8 mouse cellular contexts compared by ENCODE assay signal in the genomic region with DNA sequence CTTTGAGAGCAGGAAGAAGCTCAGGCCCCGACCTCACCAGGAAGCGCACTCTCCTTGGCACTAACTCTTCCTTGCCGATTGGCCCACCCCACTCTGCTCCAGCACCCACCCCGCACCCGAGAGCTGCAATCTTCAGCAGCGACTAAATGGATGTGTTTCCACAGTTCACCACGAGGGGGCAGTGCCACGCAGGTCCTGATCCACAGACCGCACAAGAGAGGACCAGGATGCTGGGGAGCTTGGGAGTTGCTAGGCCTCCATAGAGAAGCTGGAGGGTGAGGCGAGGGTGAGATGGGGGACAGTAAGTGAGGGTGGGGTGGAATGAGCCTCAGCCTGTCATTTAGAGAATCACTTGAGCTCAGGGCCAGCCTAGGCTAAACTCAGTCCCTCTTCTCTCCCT. TPM values are rescaled to one million over a fixed set of nuclear protein-coding genes. Genes with fewer than 3 reads are reported as not detected.
DNase-seq lines count a peak whose midpoint lies in the region; ATAC-seq and TF ChIP-seq lines count a peak whose summit lies in the region.

No protein-coding gene starts in this region.

- TF ChIP-seq POLR2A in cerebellum, adult 2 months (IDR thresholded peaks at IDR 0.05; ENCODE audit: borderline replicate concordance, insufficient read depth, low read length), result no peak

- peak; percentile 81 for TF ChIP-seq CTCF in G1E (IDR thresholded peaks at IDR 0.05; ENCODE audit: low read depth, low read length)
- TF ChIP-seq CTCF in cerebellum, adult 2 months (IDR thresholded peaks at IDR 0.05; ENCODE audit: borderline replicate concordance, insufficient read depth, low read depth, low read length), result peak; percentile 94

- 0 out of 2 replicates have a peak, but pooled peaks have one; percentile 5 for ATAC-seq in G1E (ENCODE audit: extremely low read depth, insufficient number of reproducible peaks, low FRiP score, poor library complexity, severe bottlenecking)
- ATAC-seq in frontal cortex, adult (ENCODE audit: low TSS enrichment), result peak; percentile 73
- ATAC-seq in hematopoietic stem cell, adult 5-6 weeks (replicated peaks in 1 of 2; ENCODE audit: insufficient read depth in 1 of 2, low FRiP score in 2 of 2, low TSS enrichment in 1 of 2, low read depth in 1 of 2, poor library complexity in 2 of 2, severe bottlenecking in 2 of 2), result peak; percentile 52 to 62
- ATAC-seq in lung, embryonic 16.5 days (ENCODE audit: low read depth), result peak; percentile 64

- H3K27ac ChIP-seq in cerebellum, adult 2 months (ENCODE audit: insufficient read depth, low read length), result no peak overlapping the region
- no peak overlapping the region for H3K27ac ChIP-seq in lung, embryonic 16.5 days (ENCODE audit: low read length)

- H3K4me2 ChIP-seq in lung, embryonic 16.5 days (ENCODE audit: low read depth, low read length), result peak overlapping the region; percentile 44

- peak overlapping the region; percentile 43; the same call in 1 of the 2 replicates for H3K9ac ChIP-seq in lung, embryonic 16.5 days (ENCODE audit: low read length)

- H3K36me3 ChIP-seq in G1E (replicated peaks), result peaks cover 2% of the 10 kb centered on the region
- H3K36me3 ChIP-seq in lung, embryonic 16.5 days (ENCODE audit: control insufficient read depth, insufficient read depth, low read length), result no peaks in the 10 kb centered on the region

- peaks cover 17% of the 10 kb centered on the region for H3K9me3 ChIP-seq in G1E (replicated peaks)
- H3K9me3 ChIP-seq in lung, embryonic 16.5 days (ENCODE audit: control insufficient read depth, low read length), result no peaks in the 10 kb centered on the region

- peaks cover 66% of the 10 kb centered on the region for H3K4me1 ChIP-seq in G1E (ENCODE audit: insufficient read depth, low read depth, low read length)
- peaks cover 12% of the 10 kb centered on the region; the same call in 1 of the 2 replicates for H3K4me1 ChIP-seq in cerebellum, adult 2 months (ENCODE audit: control insufficient read depth, insufficient read depth, low read length)
- H3K4me1 ChIP-seq in lung, embryonic 16.5 days (replicated peaks; ENCODE audit: control insufficient read depth, insufficient read depth, low read length), result no peaks in the 10 kb centered on the region

- H3K27me3 ChIP-seq in G1E (ENCODE audit: insufficient read depth, low read length), result peaks cover 26% of the 10 kb centered on the region
- H3K27me3 ChIP-seq in cerebellum, adult 2 months (ENCODE audit: control insufficient read depth, insufficient read depth, low read length), result no peaks in the 10 kb centered on the region
- no peaks in the 10 kb centered on the region; the same call in 1 of the 2 replicates for H3K27me3 ChIP-seq in lung, embryonic 16.5 days (ENCODE audit: control insufficient read depth, insufficient read depth, low read depth, low read length)

- WGBS in cerebellum, adult 2 months, result 4% methylated on average over 10 of the region's 10 CpGs
- WGBS in lung, embryonic 16.5 days, result 2% methylated on average over 10 of the region's 10 CpGs

- DNase-seq in G1E (ENCODE audit: low spot score), result peak; percentile 77
- DNase-seq in cerebellum, adult 2 months, result peak; percentile 84 to 92
- peak; percentile 83 to 95 for DNase-seq in layer of hippocampus, adult 8-10 months (ENCODE audit: low spot score in 2 of 2)
- DNase-seq in ovary, postnatal 10 days (ENCODE audit: low spot score), result peak; percentile 76
- peak; percentile 74 to 91 for DNase-seq in thymus, postnatal 10 days (ENCODE audit: low spot score in 2 of 2)

- peak overlapping the region; percentile 35; the same call in 1 of the 2 replicates for H3K4me3 ChIP-seq in G1E (ENCODE audit: low read depth, low read length)
- H3K4me3 ChIP-seq in cerebellum, adult 2 months (replicated peaks; ENCODE audit: insufficient read depth, low read depth, low read length), result peak overlapping the region; percentile 31
- 0 out of 2 replicates have a peak overlapping the region, but pooled peaks have one; percentile 17 for H3K4me3 ChIP-seq in lung, embryonic 16.5 days (ENCODE audit: low read length)

RNA-seq across cellular contexts. Expression of gene Cryba4, which starts 11.6 kb away (rescaled TPM):
- total RNA-seq in G1E (2014; fragmentation: Nextera tagmentation), result not detected in 2 replicates
- 0.98 TPM in 1 of 2 replicates, not detected in the other for total RNA-seq in G1E (2017)
- polyA plus RNA-seq in G1E (2012), result 0.43 and 0.63 TPM in 2 replicates
- 0.51 and 0.52 TPM in 2 replicates for polyA plus RNA-seq in cerebellum, adult 2 months (2012; rRNA removed)
- 0.63 TPM in 1 of 2 replicates, not detected in the other for total RNA-seq in hematopoietic stem cell, adult 5-6 weeks (2017)
- total RNA-seq in layer of hippocampus, adult 8-10 months (2022), result 1 to 10 TPM; 1.1 to 1.7 (median 1.3) TPM
- polyA plus RNA-seq in lung, embryonic 16.5 days (2015; fragmentation: Nextera tagmentation; extraction: Ambion mirVana), result 0.84 and 1.0 TPM in 2 replicates

RNA-seq across cellular contexts. Expression of gene Crybb1, which starts 14.9 kb away (rescaled TPM):
- total RNA-seq in G1E (2014; fragmentation: Nextera tagmentation), result not detected in 2 replicates
- total RNA-seq in G1E (2017), result not detected in 2 replicates
- 0.14 TPM in 1 of 2 replicates, not detected in the other for polyA plus RNA-seq in G1E (2012)
- 1.3 and 1.9 TPM in 2 replicates for polyA plus RNA-seq in cerebellum, adult 2 months (2012; rRNA removed)
- total RNA-seq in hematopoietic stem cell, adult 5-6 weeks (2017), result not detected in 2 replicates
- 1 to 10 TPM; 3.5 to 6.2 (median 4.4) TPM for total RNA-seq in layer of hippocampus, adult 8-10 months (2022)
- 3.1 and 3.5 TPM in 2 replicates for polyA plus RNA-seq in lung, embryonic 16.5 days (2015; fragmentation: Nextera tagmentation; extraction: Ambion mirVana)

RNA-seq across cellular contexts. Expression of gene Tpst2, which starts 35.7 kb away (rescaled TPM):
- total RNA-seq in G1E (2014; fragmentation: Nextera tagmentation) (43.7 and 55.7 TPM in 2 replicates), G1E (2017) (32.9 and 37.3 TPM in 2 replicates)
- 103 and 156 TPM in 2 replicates for polyA plus RNA-seq in G1E (2012)
- 30.3 and 35.2 TPM in 2 replicates for polyA plus RNA-seq in cerebellum, adult 2 months (2012; rRNA removed)
- total RNA-seq in hematopoietic stem cell, adult 5-6 weeks (2017), result 41.9 and 56.8 TPM in 2 replicates
- 10 to 100 TPM; 33.0 to 49.0 (median 39.5) TPM for total RNA-seq in layer of hippocampus, adult 8-10 months (2022)
- 66.8 and 67.9 TPM in 2 replicates for polyA plus RNA-seq in lung, embryonic 16.5 days (2015; fragmentation: Nextera tagmentation; extraction: Ambion mirVana)

Comparison
In these comparisons a context has a peak if more than half of its experiments do, and no peak if none do; other contexts are left out.
1. ATAC-seq: peak in every context shown above with its lines; median percentile 73 in frontal cortex, adult; 64 in lung, embryonic 16.5 days; 57 in hematopoietic stem cell, adult 5-6 weeks; 5 in G1E.